Mouse (Mus musculus): ENCODE results near the gene Ttll10.

The Ttll10 gene

GRCm38 (mm10) chr4:156024184-156024583 is 35.0 kb downstream of the Ttll10 start:
- DNase-seq (ENCODE audit: low spot score in 2 of 2) = no peak

GRCm38 (mm10) chr4:156023520-156023919 is 35.7 kb downstream of the Ttll10 start:
- DNase-seq (ENCODE audit: low spot score in 2 of 2) = no peak

GRCm38 (mm10) chr4:156021942-156022419 is 37.2 kb downstream of the Ttll10 start:
- no peak for DNase-seq (ENCODE audit: low spot score in 2 of 2)

- no peak for DNase-seq (ENCODE audit: low spot score in 2 of 2)
Observed at GRCm38 (mm10) chr4:156021381-156021780, 37.8 kb downstream of the Ttll10 start.

GRCm38 (mm10) chr4:156019771-156020170 is 39.4 kb downstream of the Ttll10 start:
- DNase-seq (ENCODE audit: low spot score in 2 of 2) = no peak

- DNase-seq (ENCODE audit: low spot score in 2 of 2) = no peak
Observed at GRCm38 (mm10) chr4:156014436-156014835, 44.8 kb downstream of the Ttll10 start.

- no peak for DNase-seq (ENCODE audit: low spot score in 2 of 2)
Observed at GRCm38 (mm10) chr4:156013637-156014036, 45.6 kb downstream of the Ttll10 start, which contains the start of gene Tnfrsf4. Gene Tnfrsf4 (plus strand): TSS chr4:156013843.

- no peak for DNase-seq (ENCODE audit: low spot score in 2 of 2)
Observed at GRCm38 (mm10) chr4:156008369-156008768, 50.8 kb downstream of the Ttll10 start.

- DNase-seq (ENCODE audit: low spot score in 2 of 2) = no peak
Observed at GRCm38 (mm10) chr4:156004109-156004508, 55.1 kb downstream of the Ttll10 start.

GRCm38 (mm10) chr4:155993606-155994005 is 65.6 kb downstream of the Ttll10 start:
- no peak for DNase-seq (ENCODE audit: low spot score in 2 of 2)

GRCm38 (mm10) chr4:155992906-155993547 is 66.2 kb downstream of the Ttll10 start:
- DNase-seq (ENCODE audit: low spot score in 2 of 2) = peak; percentile 91 to 97

- peak; percentile 68 to 88 for DNase-seq (ENCODE audit: low spot score in 2 of 2)
Observed at GRCm38 (mm10) chr4:155992241-155992905, 66.8 kb downstream of the Ttll10 start, which contains the start of the genes B3galt6 and Sdf4. Gene B3galt6 (minus strand): TSS chr4:155992649. Gene Sdf4 (plus strand): TSS chr4:155992872.

- no peak for DNase-seq (ENCODE audit: low spot score in 2 of 2)
Observed at GRCm38 (mm10) chr4:155991908-155992230, 67.3 kb downstream of the Ttll10 start.

- DNase-seq (ENCODE audit: low spot score in 2 of 2) = no peak
Observed at GRCm38 (mm10) chr4:155991211-155991907, 67.9 kb downstream of the Ttll10 start.
